Mouse (Mus musculus) left cerebral cortex, adult 9 months (tissue): Measurements from ENCODE around the gene Bpifb1.
"Not testable (repeated sequence)": the region's sequence is repeated elsewhere in the genome, so short reads cannot be mapped to it uniquely, and the experiment has no call there.

Experiments used
- DNase-seq, 2 experiments: peaks; one replicate each; pipeline ENCODE4 v3.0.0; 2022; ENCODE audit warnings: low spot score in 2 of 2

The Bpifb1 gene

GRCm38 (mm10) chr2:154211121-154211520 lies 20.5 kb downstream of the Bpifb1 start:
- DNase-seq: no peak

DNA sequence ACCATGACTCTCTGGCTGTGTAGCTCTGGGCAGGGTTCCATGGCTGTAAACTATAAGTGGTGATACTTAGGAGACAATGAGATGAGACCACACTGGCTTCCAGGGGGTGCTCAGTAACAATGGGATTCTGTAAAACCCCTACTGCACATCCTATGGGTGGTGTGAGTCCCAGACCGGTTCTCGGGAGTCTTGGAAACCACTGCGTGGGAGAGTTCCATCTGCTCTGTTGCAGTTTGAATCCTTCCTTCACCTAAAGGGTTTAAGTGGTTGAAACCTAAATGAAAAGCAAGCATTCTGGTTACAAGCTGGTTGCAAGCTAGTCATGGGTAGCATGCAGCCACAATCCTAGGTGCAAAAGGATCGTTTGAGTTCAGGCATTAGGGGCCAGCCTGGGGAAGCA lies 21.3 kb downstream of the Bpifb1 start:
- DNase-seq: peak; percentile 36 to 81

DNA sequence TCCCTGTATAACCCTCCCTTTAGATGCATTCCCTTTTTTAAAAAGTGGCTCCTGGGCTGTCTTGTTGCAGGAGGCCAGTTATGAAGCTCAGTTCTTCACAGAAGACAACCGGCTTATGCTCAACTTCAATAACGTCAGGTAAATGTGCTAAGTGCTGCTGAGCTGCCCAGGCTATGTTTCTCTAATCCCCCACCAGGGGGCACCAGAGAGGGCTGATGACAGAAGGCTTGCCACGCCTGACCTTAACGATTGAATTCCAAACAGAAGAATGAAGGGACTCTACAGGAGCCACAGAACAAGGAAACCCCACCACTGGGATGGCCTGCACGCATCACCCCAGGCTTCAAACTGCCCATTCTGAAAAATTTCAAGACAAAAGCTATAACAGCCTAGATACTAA lies 24.6 kb downstream of the Bpifb1 start:
- peak in 1 of 2 experiments; percentile 41 for DNase-seq

- DNase-seq: no peak
Observed at GRCm38 (mm10) chr2:154219950-154220349, 29.3 kb downstream of the Bpifb1 start.

DNA sequence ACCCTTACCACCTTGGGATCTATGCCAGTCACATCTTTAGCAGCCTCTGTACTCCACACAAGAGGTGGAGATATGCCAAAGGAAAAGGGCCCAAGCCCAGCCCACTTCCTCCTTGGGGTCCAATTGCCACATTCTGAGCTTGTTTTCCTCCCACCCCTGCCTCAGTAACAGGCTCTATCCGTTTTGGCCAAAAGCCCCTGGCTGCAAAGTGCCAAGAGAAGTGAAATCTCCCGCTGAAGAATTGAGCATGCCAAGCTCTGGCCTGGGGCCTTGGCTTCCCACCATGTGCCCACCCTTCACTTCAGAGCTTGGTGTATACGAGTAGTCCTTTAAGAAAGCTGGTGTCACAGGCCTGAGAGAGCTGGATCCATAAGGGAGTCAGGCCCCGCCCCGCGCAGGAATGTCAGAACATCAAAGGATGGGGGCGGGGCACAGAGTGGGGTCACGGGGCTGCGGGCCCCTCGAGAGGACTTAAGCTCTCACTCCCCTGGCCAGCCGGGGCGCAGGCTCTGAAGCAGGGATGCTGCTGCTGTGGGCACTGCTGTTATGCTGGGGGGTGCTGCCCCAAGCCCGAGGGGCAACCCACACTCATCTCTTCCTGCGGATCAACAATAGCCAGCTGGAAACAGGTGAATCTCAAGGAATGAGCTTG lies 32.8 kb downstream of the Bpifb1 start, which contains the start of gene Bpifb5:
Gene Bpifb5, plus strand, starts transcription at position 478 of the 652 bp plus-strand sequence.
- no peak for DNase-seq

- no peak for DNase-seq
Observed at GRCm38 (mm10) chr2:154223917-154224273, 33.3 kb downstream of the Bpifb1 start.

DNA sequence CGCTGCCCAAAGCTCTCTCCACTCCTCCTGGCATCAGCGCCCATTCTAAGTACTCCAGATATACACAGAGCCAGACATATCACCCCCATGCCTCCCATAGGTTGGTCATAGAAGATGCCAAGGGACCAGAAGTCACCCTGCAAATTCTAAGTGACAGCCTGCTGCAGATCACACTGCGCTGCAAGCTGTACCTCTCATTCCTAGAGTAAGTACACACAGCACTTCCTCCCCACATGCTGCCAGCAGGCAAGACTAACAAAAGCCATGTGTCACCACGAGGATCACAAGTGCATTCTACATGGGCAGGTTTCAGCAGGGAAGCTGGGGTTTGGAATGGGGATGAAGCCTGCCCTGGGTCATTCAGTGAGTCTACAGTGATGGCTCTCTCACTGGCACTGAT lies 36.4 kb downstream of the Bpifb1 start:
- DNase-seq: no peak

DNA sequence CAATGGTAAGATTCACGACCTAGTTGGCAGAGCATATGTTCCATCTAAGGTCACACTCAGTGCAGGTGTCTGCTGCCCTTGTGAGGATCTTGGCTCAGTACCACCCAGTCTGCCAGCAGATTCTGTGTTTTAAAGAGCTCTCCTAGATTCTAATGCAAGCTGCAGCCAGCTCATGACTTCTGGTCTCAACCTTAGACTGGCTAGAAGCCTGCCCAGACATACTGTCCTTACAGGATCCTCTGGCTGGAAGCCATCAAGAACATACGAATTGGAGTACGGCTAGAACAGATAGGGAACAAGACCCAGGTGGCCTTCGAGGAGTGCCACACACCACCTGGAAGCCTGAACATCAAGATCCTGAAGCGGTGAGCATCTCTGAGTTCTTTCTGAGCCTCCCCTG lies 37.2 kb downstream of the Bpifb1 start:
- no peak for DNase-seq

GRCm38 (mm10) chr2:154233426-154233825 lies 42.8 kb downstream of the Bpifb1 start:
- DNase-seq: no peak

DNA sequence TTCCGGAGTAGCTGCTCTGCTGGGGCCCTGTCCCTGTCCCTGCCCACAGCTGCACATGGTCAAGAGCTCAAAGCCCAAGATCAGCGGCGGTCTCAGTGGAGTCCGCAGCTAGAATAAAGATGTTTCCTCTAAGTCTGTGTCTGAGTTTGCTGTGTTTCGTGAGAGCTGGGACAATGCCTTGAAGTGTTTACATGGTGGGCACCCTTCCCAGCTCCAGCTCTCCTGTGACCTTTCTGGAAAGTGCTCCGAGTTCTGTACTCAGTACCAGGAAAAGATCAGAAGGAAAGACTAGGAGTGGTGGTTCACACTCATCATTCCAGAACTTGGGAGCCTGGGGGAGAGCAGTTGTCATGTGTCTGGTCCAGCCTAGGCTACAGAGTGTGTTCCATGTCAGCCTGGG lies 50.2 kb downstream of the Bpifb1 start:
- no peak for DNase-seq

GRCm38 (mm10) chr2:154242726-154243125 lies 52.1 kb downstream of the Bpifb1 start:
- not testable (repeated sequence) for DNase-seq

GRCm38 (mm10) chr2:154243356-154244036 lies 52.9 kb downstream of the Bpifb1 start:
- DNase-seq: peak; percentile 30 to 79

GRCm38 (mm10) chr2:154245322-154245721 lies 54.7 kb downstream of the Bpifb1 start:
- DNase-seq: no peak

DNA sequence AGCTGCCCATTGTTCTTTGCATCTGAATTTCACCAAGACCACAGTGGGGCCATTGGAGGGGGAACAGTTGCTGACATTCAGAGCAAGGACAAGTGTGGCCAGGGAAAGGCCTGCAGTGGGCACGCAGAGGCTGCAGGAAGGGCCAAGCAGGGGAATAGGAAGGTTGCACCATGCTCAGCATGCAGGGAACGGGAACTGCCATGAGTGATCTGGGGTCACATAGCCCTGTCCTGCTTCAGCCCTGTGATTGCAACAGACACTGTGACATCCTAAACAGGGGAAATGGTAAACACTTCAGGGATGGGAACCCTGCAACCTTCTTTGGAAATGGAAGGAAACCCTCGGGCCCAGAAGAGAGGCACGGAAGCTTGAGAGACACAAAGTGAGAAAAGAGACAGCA lies 64.6 kb downstream of the Bpifb1 start:
- not testable (repeated sequence) for DNase-seq

- DNase-seq: no peak
Observed at GRCm38 (mm10) chr2:154255770-154256169, 65.2 kb downstream of the Bpifb1 start.

- DNase-seq: not testable (repeated sequence)
Observed at GRCm38 (mm10) chr2:154257554-154257953, 66.9 kb downstream of the Bpifb1 start, which contains the start of gene Bpifb9a. TSS of gene Bpifb9a (plus strand) at chr2:154257854.

DNA sequence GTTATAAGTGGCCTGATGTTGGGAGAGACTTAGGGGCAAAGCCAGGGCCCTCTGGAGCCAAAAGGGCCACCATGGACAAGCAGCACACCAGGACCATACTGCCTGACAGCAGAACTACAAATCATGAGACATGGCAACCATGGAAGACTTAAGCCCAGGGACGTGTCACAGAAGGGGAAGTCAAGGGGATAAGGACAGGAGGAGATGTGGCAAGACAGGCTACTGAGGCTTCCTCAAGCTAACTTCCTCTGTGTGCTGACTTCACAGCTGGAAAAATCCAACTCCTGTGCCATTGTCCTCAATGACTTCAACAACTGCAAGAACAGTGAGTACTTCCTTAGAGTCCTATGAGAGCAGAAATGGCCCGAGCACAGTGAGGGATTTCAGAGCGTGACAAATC lies 73.8 kb downstream of the Bpifb1 start:
- DNase-seq: not testable (repeated sequence)
